Mouse (Mus musculus) heart, adult 2 months (tissue): ENCODE data around the gene Trnp1. TPM values are rescaled to one million over a fixed set of nuclear protein-coding genes. Genes with fewer than 3 reads are reported as not detected.

ENCODE experiments used
- DNase-seq, 2 experiments: peaks; one replicate each; pipeline ENCODE4 v3.0.0; 2021
- H3K27ac ChIP-seq: fragments of 200-600 bp; 2 replicates; pipeline ENCODE4 v1.8.1; 2022
- H3K27me3 ChIP-seq: fragments of 200-500 bp; 2 replicates; pipeline ENCODE4 v1.6.1; 2012; ENCODE audit warnings: mild to moderate bottlenecking, low read length, inconsistent platforms, mixed read lengths; ENCODE audit not compliant: control insufficient read depth, insufficient read depth
- H3K36me3 ChIP-seq: fragments of 200-500 bp; 2 replicates; pipeline ENCODE4 v1.6.1; 2012; ENCODE audit warnings: low read length, inconsistent platforms; ENCODE audit not compliant: control insufficient read depth, insufficient read depth
- H3K4me1 ChIP-seq: fragments of 200-500 bp; 2 replicates; pipeline ENCODE4 v1.6.1; 2011; ENCODE audit warnings: low read length; ENCODE audit not compliant: control insufficient read depth, insufficient read depth
- H3K4me3 ChIP-seq: fragments of 200-600 bp; 2 replicates; pipeline ENCODE4 v1.8.1; 2022
- H3K79me2 ChIP-seq: fragments of 200-500 bp; replicated peaks from 2 replicates; pipeline ENCODE4 v1.6.1; 2012; ENCODE audit warnings: mild to moderate bottlenecking, inconsistent platforms, low read length, moderate library complexity, mixed read lengths; ENCODE audit not compliant: control insufficient read depth, insufficient read depth
- H3K9ac ChIP-seq: fragments of 200-500 bp; 2 replicates; pipeline ENCODE4 v1.6.1; 2012; ENCODE audit warnings: low read depth, mild to moderate bottlenecking, control low read depth, inconsistent platforms, low read length, mixed read lengths
- CTCF ChIP-seq: fragments of 200-600 bp; IDR thresholded peaks from 2 replicates; pipeline ENCODE4 v1.8.1; 2022; ENCODE audit warnings: antibody characterized with exemption, mild to moderate bottlenecking, moderate library complexity
- EP300 ChIP-seq: fragments of 200-500 bp; IDR thresholded peaks from 2 replicates; pipeline ENCODE4 v1.6.1; 2011; ENCODE audit warnings: low read depth, low read length, control low read depth; ENCODE audit not compliant: insufficient read depth
- POLR2A ChIP-seq: fragments of 200-500 bp; IDR thresholded peaks from 2 replicates; pipeline ENCODE4 v1.6.1; 2011; ENCODE audit warnings: mild to moderate bottlenecking, low read depth, low read length, control low read depth; ENCODE audit not compliant: insufficient read depth
- WGBS: fragments of 180-500 bp; shearing (Covaris S2); methylation state at CpG from one replicate; pipeline ENCODE4 v1.1.7; 2018; 5-methylcytosine and 5-hydroxymethylcytosine counted together
- intact Hi-C: fragments of 180-260 bp; cut with DNase I; formaldehyde crosslinking; loops from one replicate; pipeline ENCODE4 v1.15.1; 2025
- polyA plus RNA-seq: library from polyadenylated mRNA; depleted of rRNA; stranded (reverse); fragments of >200 nt; gene quantifications from 2 replicates; pipeline ENCODE4 v1.2.3, GENCODE M21; 2012
- total RNA-seq, 2 experiments: library from RNA; stranded (reverse); gene quantifications; 2 replicates each; pipeline ENCODE4 v1.2.3; 2021

Trnp1 gene
- total and polyA plus RNA-seq, 3 experiments, result 2.0 to 2.4 (median 2.1) TPM

DNA sequence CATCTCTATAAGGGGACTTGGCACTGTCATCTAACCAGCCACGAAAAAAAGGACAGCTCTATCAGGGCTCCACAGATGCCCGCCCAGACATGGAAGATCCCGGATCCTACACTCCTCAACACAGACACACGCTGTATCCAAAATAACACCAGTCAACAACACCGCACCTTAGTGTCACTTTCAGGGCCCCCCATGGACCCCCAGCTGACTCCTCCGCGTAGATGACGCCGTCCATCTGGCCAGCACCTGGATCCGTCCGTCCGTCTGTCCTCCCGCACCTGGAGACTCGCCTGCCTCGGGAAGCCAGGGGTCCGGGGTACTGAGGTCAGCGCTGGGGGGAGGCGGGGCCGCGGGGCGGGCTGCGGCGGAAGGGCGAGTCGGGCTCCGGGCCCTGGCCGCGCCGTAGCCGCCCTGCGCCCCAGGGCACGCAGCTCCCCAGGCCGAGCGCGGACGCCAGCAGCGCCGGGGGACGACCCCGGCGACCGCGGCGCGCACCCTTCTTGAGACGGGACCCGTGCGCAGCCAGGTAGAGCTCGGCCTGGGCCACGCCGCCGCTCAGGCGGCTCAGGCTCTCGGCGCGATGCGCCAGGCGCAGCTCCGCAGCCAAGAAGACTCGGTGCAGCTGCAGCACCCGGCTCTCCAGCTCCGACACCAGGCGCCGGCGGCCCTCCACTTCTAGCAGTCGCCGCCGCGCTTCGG is 740 bp downstream of the Trnp1 start:
- intact Hi-C loops, result loop anchor here (5.0 kb wide), 1 partner anchor 40 kb away; no protein-coding TSS in a partner anchor
- Histone ChIP-seq H3K27ac (no peak overlapping the region), H3K27me3 (peaks cover 7% of the 10 kb centered on the region; the same call in 1 of the 2 replicates), H3K79me2 (no peaks in the 10 kb centered on the region), H3K9ac (peak overlapping the region; percentile 64), H3K4me1 (peaks cover 2% of the 10 kb centered on the region), H3K4me3 (peak overlapping the region; percentile 57), H3K36me3 (no peaks in the 10 kb centered on the region)
- TF ChIP-seq POLR2A (no peak), CTCF (no peak), EP300 (no peak)
- WGBS, result 1% methylated on average over 67 of the region's 70 CpGs
- peak; percentile 58 to 59 for DNase-seq

DNA sequence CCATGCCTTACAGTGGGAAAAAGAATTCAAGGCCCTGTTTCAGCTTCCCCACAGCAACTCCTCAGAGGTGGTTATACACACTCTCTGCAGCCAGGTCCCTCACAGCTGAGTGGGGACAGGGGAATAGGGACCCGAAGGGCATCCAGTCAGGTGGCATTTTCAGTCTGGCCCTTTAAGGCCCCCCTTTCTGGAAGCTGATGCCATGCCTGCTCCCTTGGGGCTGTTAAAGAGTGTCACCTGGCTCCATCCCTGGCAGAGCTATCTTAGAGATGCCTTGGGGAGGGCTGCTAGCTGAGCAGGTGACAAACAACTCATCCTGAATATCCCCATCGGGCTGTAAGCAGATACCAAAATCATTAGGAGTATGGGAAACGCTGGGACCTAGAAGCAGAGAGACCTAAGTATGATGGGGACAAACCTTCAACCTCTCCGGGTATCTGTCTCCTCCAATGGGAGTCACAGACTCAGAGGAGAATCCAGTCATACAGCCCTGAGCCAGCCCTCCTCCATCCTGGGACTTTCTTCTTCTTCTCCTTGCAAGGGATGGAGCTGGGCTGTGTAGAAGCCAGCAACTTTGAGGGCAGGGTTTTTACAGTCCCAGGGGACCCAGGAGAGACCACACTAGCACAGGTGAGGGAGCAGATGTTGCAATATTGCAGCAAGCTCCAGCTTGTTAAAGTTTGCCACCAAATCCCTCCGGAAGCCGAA is 1.5 kb downstream of the Trnp1 start:
- WGBS, result 43% methylated on average over 6 of the region's 6 CpGs
- intact Hi-C loops, result loop anchor here (5.0 kb wide), 1 partner anchor 40 kb away; no protein-coding TSS in a partner anchor

DNA sequence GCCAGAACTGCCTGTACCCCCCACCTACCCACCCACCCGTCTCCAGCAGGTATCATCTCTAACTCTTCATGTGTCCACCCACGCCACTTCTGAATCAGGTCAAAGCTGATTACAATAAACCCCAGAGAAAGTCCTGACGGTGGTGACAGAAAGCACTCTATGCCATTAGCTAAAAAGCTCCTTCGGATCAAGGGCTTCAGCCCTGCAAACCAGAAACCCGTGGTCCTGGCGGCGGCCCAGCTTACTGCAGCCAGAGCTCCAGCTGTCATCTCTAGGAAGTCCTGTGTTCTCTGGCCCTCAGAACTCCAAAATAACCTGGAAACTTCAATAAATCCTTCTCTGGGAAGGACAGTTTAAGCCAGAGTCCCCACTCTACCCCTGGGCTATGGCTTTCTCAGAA is 2.6 kb downstream of the Trnp1 start:
- DNase-seq, result peak in 1 of 2 experiments; percentile 35
- H3K79me2 ChIP-seq, result no peaks in the 10 kb centered on the region
- H3K27me3 ChIP-seq, result peaks cover 3% of the 10 kb centered on the region; the same call in 1 of the 2 replicates
- no peak overlapping the region for H3K9ac ChIP-seq
- intact Hi-C loops, result loop anchor here (5.0 kb wide), 1 partner anchor 38 kb away; no protein-coding TSS in a partner anchor
- no peaks in the 10 kb centered on the region for H3K36me3 ChIP-seq
- WGBS, result 31% methylated on average over 7 of the region's 7 CpGs
- H3K4me1 ChIP-seq, result peaks cover 9% of the 10 kb centered on the region
- H3K27ac ChIP-seq, result no peak overlapping the region
- TF ChIP-seq CTCF, result 0 out of 2 replicates have a peak, but pooled peaks have one; percentile 2
- TF ChIP-seq POLR2A, result no peak
- H3K4me3 ChIP-seq, result no peak overlapping the region

More for the DNA sequence above, 1.5 kb downstream of the Trnp1 start:
- peaks cover 7% of the 10 kb centered on the region; the same call in 1 of the 2 replicates for H3K27me3 ChIP-seq
- H3K9ac ChIP-seq, result no peak overlapping the region
- H3K4me1 ChIP-seq, result peaks cover 3% of the 10 kb centered on the region
- H3K36me3 ChIP-seq, result no peaks in the 10 kb centered on the region
- H3K4me3 ChIP-seq, result no peak overlapping the region
- H3K27ac ChIP-seq, result no peak overlapping the region
- TF ChIP-seq EP300, result no peak
- TF ChIP-seq CTCF, result no peak
- TF ChIP-seq POLR2A, result no peak
- no peak for DNase-seq
- no peaks in the 10 kb centered on the region for H3K79me2 ChIP-seq

DNA sequence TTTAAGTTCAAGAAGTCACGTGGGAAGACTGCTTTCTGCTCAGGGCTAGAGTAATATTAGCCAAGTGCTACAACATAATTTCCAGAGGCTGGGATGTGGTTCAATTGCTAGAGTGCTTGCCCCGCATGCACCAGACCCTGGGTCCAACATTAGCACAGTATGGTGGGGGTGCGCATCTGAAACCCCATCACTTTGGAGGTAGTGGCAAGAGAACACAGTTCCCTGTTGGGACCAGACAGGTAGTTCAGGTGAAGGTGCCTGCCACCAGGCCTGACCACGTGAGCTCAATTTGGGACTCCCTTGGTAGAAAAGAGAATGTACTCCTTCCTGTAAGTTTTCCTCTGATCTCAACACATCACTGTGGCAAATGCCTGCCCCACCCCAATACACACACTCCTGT is 3.5 kb downstream of the Trnp1 start:
- no peak for TF ChIP-seq EP300
- TF ChIP-seq CTCF, result no peak; the same call in 1 of the 2 replicates
- TF ChIP-seq POLR2A, result no peak
- Histone ChIP-seq H3K9ac (no peak overlapping the region), H3K27ac (no peak overlapping the region), H3K4me3 (no peak overlapping the region), H3K36me3 (no peaks in the 10 kb centered on the region), H3K27me3 (peaks cover 1% of the 10 kb centered on the region; the same call in 1 of the 2 replicates), H3K4me1 (peaks cover 9% of the 10 kb centered on the region), H3K79me2 (no peaks in the 10 kb centered on the region)
- 61% methylated on average over 4 of the region's 4 CpGs for WGBS
- intact Hi-C loops, result loop anchor here (1.0 to 5.0 kb wide), 3 partner anchors 16 to 71 kb away; no protein-coding TSS in a partner anchor
- no peak for DNase-seq

DNA sequence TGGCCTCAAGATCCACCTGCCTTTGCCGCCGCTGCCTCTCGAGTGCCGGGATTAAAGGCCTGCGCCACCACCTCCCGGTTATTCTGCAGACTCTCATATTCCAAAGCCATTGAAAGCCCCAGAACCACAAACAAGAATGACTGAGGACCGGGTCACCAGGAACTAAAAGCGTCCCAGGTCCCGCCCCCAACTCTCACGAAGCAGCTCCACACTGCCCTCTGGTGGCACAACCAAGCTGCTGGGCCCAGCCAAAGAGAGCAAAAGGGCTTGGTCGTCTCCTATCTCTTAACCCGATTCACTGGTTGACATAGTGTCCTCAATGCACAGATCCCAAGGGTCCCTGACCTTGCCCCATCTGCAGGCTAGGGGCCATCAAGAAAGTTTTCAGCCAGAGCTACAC is 3.9 kb downstream of the Trnp1 start:
- Histone ChIP-seq H3K27ac (peak overlapping the region; percentile 59), H3K4me3 (peak overlapping the region; percentile 50), H3K79me2 (no peaks in the 10 kb centered on the region), H3K27me3 (peaks cover 1% of the 10 kb centered on the region; the same call in 1 of the 2 replicates), H3K4me1 (peaks cover 12% of the 10 kb centered on the region), H3K9ac (peak overlapping the region; percentile 53), H3K36me3 (no peaks in the 10 kb centered on the region)
- peak; percentile 89 to 94 for DNase-seq
- TF ChIP-seq POLR2A (peak; percentile 45; the same call in 1 of the 2 replicates), EP300 (peak; percentile 68; the same call in 1 of the 2 replicates), CTCF (no peak; the same call in 1 of the 2 replicates)
- WGBS, result 2% methylated on average over 12 of the region's 12 CpGs
- intact Hi-C loops, result loop anchor here (1.0 kb wide), 2 partner anchors 15 to 70 kb away; no protein-coding TSS in a partner anchor
